ENCODE assay signal across 29 mouse cellular contexts in the genomic region with DNA sequence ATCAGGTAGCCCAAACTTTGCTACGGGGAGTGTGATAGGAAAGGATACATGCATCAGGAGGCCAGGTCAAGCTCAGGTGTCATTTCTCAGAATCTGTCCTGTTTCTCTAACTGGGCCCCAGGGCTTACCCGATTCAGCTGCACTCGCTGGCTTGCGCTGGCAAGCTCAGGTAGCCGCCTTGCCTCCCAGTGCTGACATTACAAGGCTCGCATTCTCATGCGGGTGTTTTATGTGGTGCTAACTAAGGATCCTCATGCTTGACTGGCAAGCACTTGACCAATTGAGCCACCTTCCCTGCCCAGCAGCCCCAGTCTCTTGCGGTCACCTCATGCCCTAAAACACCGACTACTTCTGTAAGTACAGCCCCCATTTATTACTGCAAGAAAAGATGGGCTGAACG. TPM values are rescaled to one million over a fixed set of nuclear protein-coding genes. Genes with fewer than 3 reads are reported as not detected.
A peak's percentile ranks its signal among the peaks of the same experiment; 100 is the strongest.
DNase-seq lines count a peak whose midpoint lies in the region; ATAC-seq and TF ChIP-seq lines count a peak whose summit lies in the region.
"Had no signal": no experiment of that assay in that cellular context is flagged by ENCODE, and none has a peak within 500 bp of the region (broad histone marks: within the 10 kb centered on the region; RNA-seq: fewer than 3 reads in every experiment).

No protein-coding gene starts in this region.

- 67% methylated on average over 10 of the region's 10 CpGs for WGBS in kidney, embryonic 16.5 days

- H3K27me3 ChIP-seq in kidney, embryonic 16.5 days (ENCODE audit: insufficient read depth, low read length) = no peaks in the 10 kb centered on the region
- H3K27me3 ChIP-seq: embryonic facial prominence, embryonic 12.5 days; hindbrain, embryonic 15.5 days; liver, embryonic 12.5 days; midbrain, embryonic 13.5 days; neural tube, embryonic 13.5 days had no signal

- no peaks in the 10 kb centered on the region for H3K9me3 ChIP-seq in kidney, embryonic 16.5 days (ENCODE audit: low read length)
- H3K9me3 ChIP-seq: embryonic facial prominence, embryonic 12.5 days; G1E; hindbrain, embryonic 15.5 days; liver, embryonic 12.5 days; midbrain, embryonic 13.5 days; neural tube, embryonic 13.5 days had no signal

- peak; percentile 69 for DNase-seq in gastrocnemius, adult 2 months
- DNase-seq in gastrocnemius, postnatal 4 days (ENCODE audit: low spot score in 2 of 2) = no peak
- DNase-seq in kidney, adult 8-10 months = peak; percentile 12
- DNase-seq in kidney, adult 9 months = peak; percentile 20
- no peak for DNase-seq in spleen, adult 12 weeks (ENCODE audit: low spot score)
- no peak for DNase-seq in ovary, postnatal 14 days (ENCODE audit: low spot score)
- DNase-seq: adrenal gland, adult 8-10 months; cerebellum, adult 9-10 months; embryo, embryonic 11 days; heart, adult 18-20 months; heart, postnatal 4 days; liver, postnatal 0 days; lung, postnatal 36 days; right cerebral cortex, postnatal 14 days; spleen, adult 18-20 months; thymus, postnatal 25 days had no signal

- intact Hi-C loops in gastrocnemius, adult 2 months (cut with DNase I) = loop anchor here (10.0 kb wide), 2 partner anchors 170 to 640 kb away; a partner anchor contains a TSS

- peak overlapping the region; percentile 26; the same call in 1 of the 2 replicates for H3K4me3 ChIP-seq in gastrocnemius, adult 2 months
- no peak overlapping the region for H3K4me3 ChIP-seq in kidney, embryonic 16.5 days (ENCODE audit: low read length)
- H3K4me3 ChIP-seq: embryonic facial prominence, embryonic 12.5 days; hindbrain, embryonic 15.5 days; layer of hippocampus, adult 2 months; left cerebral cortex, adult 2 months; liver, embryonic 12.5 days; midbrain, embryonic 13.5 days; neural tube, embryonic 13.5 days had no signal

- H3K4me2 ChIP-seq in kidney, embryonic 16.5 days (replicated peaks; ENCODE audit: low read depth, low read length) = no peak overlapping the region
- H3K4me2 ChIP-seq: embryonic facial prominence, embryonic 12.5 days; heart, embryonic 11.5 days; hindbrain, embryonic 15.5 days; liver, embryonic 12.5 days; midbrain, embryonic 13.5 days; neural tube, embryonic 13.5 days had no signal

- H3K36me3 ChIP-seq in kidney, embryonic 16.5 days (ENCODE audit: insufficient read depth, low read length) = peaks cover 5% of the 10 kb centered on the region

- peaks cover 16% of the 10 kb centered on the region for H3K4me1 ChIP-seq in kidney, embryonic 16.5 days (ENCODE audit: insufficient read depth, low read length)

- ATAC-seq in kidney, embryonic 16.5 days (ENCODE audit: low FRiP score, low TSS enrichment) = no peak
- ATAC-seq: forebrain, embryonic 14.5 days; inflammation-experienced regulatory T-cells, adult 6 months; liver, embryonic 12.5 days; liver, postnatal 0 days; midbrain, embryonic 13.5 days had no signal

- no peak for TF ChIP-seq CTCF in gastrocnemius, adult 2 months (IDR thresholded peaks at IDR 0.05)

- H3K9ac ChIP-seq in kidney, embryonic 16.5 days (replicated peaks; ENCODE audit: low read length) = no peak overlapping the region
- H3K9ac ChIP-seq: embryonic facial prominence, embryonic 12.5 days; hindbrain, embryonic 15.5 days; liver, embryonic 12.5 days; liver, postnatal 0 days; neural tube, embryonic 13.5 days had no signal

- H3K27ac ChIP-seq in gastrocnemius, adult 2 months = peak overlapping the region; percentile 76
- no peak overlapping the region for H3K27ac ChIP-seq in kidney, embryonic 16.5 days (ENCODE audit: low read length)
- H3K27ac ChIP-seq: embryonic facial prominence, embryonic 12.5 days; hindbrain, embryonic 15.5 days; kidney, postnatal 0 days; layer of hippocampus, adult 2 months; left cerebral cortex, adult 2 months; liver, embryonic 12.5 days; midbrain, embryonic 13.5 days; neural tube, embryonic 13.5 days had no signal

RNA-seq across cellular contexts. Expression of a gene that starts 3.0 kb away (rescaled TPM):
- total RNA-seq in gastrocnemius, adult 2 months (2021) = 10 to 100 TPM; 24.1 to 32.5 TPM
- 10 to 100 TPM; 62.3 to 70.9 TPM for total RNA-seq in gastrocnemius, postnatal 4 days (2021)
- polyA plus RNA-seq in kidney, embryonic 16.5 days (2015; fragmentation: Nextera tagmentation; extraction: Ambion mirVana) = 137 and 141 TPM in 2 replicates

RNA-seq across cellular contexts. Expression of a gene that starts 3.2 kb away (rescaled TPM):
- 10 to 100 TPM; 20.8 to 26.3 TPM for total RNA-seq in gastrocnemius, adult 2 months (2021)
- total RNA-seq in gastrocnemius, postnatal 4 days (2021) = 10 to 100 TPM; 38.2 to 50.2 TPM
- polyA plus RNA-seq in kidney, embryonic 16.5 days (2015; fragmentation: Nextera tagmentation; extraction: Ambion mirVana) = 52.6 and 59.2 TPM in 2 replicates

Comparison
In these comparisons a context has a peak if more than half of its experiments do, and no peak if none do; other contexts are left out.
1. DNase-seq: peak in gastrocnemius, adult 2 months (single experiment), kidney, adult 8-10 months (2 of 2) and kidney, adult 9 months (single experiment); none in gastrocnemius, postnatal 4 days (0 of 2), spleen, adult 12 weeks (single experiment) and ovary, postnatal 14 days (single experiment).